Mouse (Mus musculus) neural tube, embryonic 11.5 days (tissue): ENCODE results near the gene Ston2. TPM values are rescaled to one million over a fixed set of nuclear protein-coding genes. Genes with fewer than 3 reads are reported as not detected.

ENCODE experiments used
- ATAC-seq: fragments of 200-750 bp; cut with Nextera tagmentation; 2 replicates; pipeline ENCODE4 v1.8.0; 2017; ENCODE audit warnings: moderate number of reproducible peaks, mild to moderate bottlenecking, moderate TSS enrichment, moderate library complexity; ENCODE audit not compliant: insufficient read depth, low FRiP score, low TSS enrichment
- DNase-seq: peaks from one replicate; pipeline ENCODE4 v3.0.0-alpha.2; 2015; ENCODE audit warnings: low spot score
- H3K27ac ChIP-seq: fragments of 300-500 bp; sonication (generic); 2 replicates; pipeline ENCODE4 v1.5.1; 2014; ENCODE audit warnings: low read depth, mild to moderate bottlenecking, low read length
- H3K27me3 ChIP-seq: fragments of 300-500 bp; sonication (generic); 2 replicates; pipeline ENCODE4 v1.6.1; 2014; ENCODE audit warnings: mild to moderate bottlenecking, low read length, mixed read lengths; ENCODE audit not compliant: control insufficient read depth, insufficient read depth
- H3K36me3 ChIP-seq: fragments of 300-500 bp; sonication (generic); 2 replicates; pipeline ENCODE4 v1.6.1; 2014; ENCODE audit warnings: mild to moderate bottlenecking, low read length, moderate library complexity, mixed read lengths; ENCODE audit not compliant: control insufficient read depth, insufficient read depth
- H3K4me1 ChIP-seq: fragments of 300-500 bp; sonication (generic); 2 replicates; pipeline ENCODE4 v1.6.1; 2014; ENCODE audit warnings: low read length, mixed read lengths; ENCODE audit not compliant: control insufficient read depth, insufficient read depth
- H3K4me2 ChIP-seq: fragments of 300-500 bp; sonication (generic); 2 replicates; pipeline ENCODE4 v1.6.1; 2014; ENCODE audit warnings: low read depth, mild to moderate bottlenecking, moderate library complexity
- H3K4me3 ChIP-seq: fragments of 300-500 bp; sonication (generic); 2 replicates; pipeline ENCODE4 v1.5.1; 2014; ENCODE audit warnings: low read depth, low read length
- H3K9ac ChIP-seq: fragments of 300-500 bp; sonication (generic); 2 replicates; pipeline ENCODE4 v1.6.1; 2014; ENCODE audit warnings: mild to moderate bottlenecking, low read length
- H3K9me3 ChIP-seq: fragments of 300-500 bp; sonication (generic); 2 replicates; pipeline ENCODE4 v1.6.1; 2016; ENCODE audit warnings: low read length; ENCODE audit not compliant: control insufficient read depth
- WGBS: fragments of 180-500 bp; shearing (Covaris S2); extraction: QIAGEN DNeasy Blood & Tissue Kit; methylation state at CpG from one replicate; pipeline ENCODE4 v1.1.7; 2014; 5-methylcytosine and 5-hydroxymethylcytosine counted together
- polyA plus RNA-seq: library from polyadenylated mRNA; unstranded; fragments of >200 nt; fragmentation: Nextera tagmentation; extraction: Ambion mirVana; gene quantifications from 2 replicates; pipeline ENCODE4 v1.2.1, GENCODE M21; 2014

Ston2 gene
- polyA plus RNA-seq, 1 experiment from 2014 or later, result 7.3 TPM

DNA sequence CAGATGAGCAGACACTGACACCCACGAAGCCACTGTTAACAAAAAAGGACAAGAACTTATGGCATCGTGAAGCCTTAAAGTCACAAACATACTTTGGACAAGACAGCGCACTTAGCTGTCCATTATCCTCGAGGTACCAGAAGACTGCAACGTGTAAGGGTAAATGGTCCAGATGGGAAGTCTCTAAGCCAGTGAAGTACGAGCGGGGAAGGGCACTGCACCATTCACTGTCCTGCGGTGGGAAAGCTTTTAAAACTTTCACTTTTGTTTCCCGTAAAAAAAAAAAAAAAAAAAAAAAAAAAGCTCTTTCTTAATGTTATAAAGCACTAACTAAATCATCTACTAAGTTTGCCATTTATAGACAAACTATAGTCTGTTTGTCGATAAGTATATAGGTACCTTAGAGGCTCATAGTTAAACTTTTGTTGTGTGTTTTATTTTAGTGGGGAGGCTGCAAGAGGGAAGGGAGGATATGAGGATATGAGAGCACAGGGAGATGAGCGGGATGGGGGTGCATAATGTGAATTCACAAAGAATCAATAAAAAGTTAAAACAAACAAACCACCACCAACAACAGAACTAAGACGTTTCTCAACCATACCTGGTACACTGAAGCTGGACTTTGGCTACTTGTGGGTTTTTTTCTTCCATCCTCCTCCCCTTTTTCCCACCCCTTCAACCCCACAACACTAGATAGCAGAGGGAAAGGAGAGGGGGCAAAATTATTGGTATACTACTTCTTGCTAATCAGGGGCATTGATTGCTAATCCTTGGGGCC, 127.4 kb downstream of the Ston2 start:
- no peak overlapping the region for H3K4me3 ChIP-seq
- ATAC-seq (no peak), DNase-seq (no peak)
- WGBS, result 90% methylated on average over 12 of the region's 12 CpGs
- H3K4me1 ChIP-seq, result no peaks in the 10 kb centered on the region
- H3K9ac ChIP-seq, result no peak overlapping the region
- H3K4me2 ChIP-seq, result no peak overlapping the region
- H3K27me3 ChIP-seq, result no peaks in the 10 kb centered on the region
- H3K9me3 ChIP-seq, result no peaks in the 10 kb centered on the region
- no peak overlapping the region for H3K27ac ChIP-seq
- H3K36me3 ChIP-seq, result no peaks in the 10 kb centered on the region

DNA sequence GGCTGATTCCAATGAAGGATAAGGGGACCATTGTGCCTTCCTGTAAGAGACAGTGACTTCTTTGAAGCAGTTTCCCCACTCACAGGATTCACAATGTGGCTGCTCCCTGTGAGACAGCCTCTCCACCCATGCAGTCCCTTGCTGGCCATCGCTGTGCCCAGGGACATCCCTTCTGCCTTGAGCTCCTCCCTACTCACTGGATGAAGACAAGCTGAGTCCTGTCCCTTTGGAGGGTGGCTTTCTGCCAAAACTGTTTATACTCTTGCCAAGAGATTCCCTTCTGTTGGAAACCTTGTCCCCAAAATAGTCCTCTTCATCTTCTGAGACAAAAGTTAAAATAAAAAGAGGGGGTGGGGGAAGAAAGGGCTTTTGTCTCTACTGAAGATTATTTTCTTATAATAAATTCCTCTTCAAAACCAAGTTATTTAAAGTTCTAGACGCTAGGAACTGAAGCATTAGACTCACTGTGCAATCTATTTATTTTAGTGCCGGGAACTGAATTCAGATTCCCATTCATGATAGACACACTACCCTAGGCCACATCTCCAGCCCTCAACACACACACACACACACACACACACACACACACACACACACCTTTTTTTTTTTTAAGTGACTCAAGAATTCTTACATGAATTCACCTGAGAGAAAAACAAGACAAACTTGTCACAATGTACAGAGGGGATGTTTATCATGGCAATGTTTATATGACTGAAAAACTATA, 133.6 kb downstream of the Ston2 start:
- Histone ChIP-seq H3K4me1 (no peaks in the 10 kb centered on the region), H3K27me3 (no peaks in the 10 kb centered on the region), H3K9me3 (no peaks in the 10 kb centered on the region), H3K27ac (no peak overlapping the region), H3K36me3 (no peaks in the 10 kb centered on the region), H3K4me3 (no peak overlapping the region), H3K9ac (no peak overlapping the region), H3K4me2 (no peak overlapping the region)
- ATAC-seq (no peak), DNase-seq (no peak)
- WGBS, result 79% methylated on average over 3 of the region's 3 CpGs

DNA sequence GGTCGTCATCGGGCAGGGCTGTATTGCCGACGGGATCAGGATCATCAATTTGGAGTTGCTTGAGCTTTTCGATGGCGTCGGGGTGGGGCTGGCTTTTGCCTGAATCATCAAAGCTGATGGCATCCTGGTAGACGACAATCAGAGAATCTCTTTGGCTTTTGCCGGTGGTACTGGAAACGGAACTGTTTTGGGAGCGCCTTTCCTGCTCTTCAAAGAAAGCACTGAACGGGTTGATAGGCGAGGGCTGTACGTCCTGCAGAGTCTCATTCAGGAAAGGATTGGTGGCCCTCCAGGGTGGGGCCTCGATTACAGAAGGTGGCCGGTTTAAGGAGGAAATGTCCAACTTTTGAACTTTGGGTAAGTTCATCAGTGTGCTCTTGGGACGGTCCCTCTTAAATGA, 139.8 kb downstream of the Ston2 start:
- DNase-seq (no peak), ATAC-seq (no peak)
- Histone ChIP-seq H3K27ac (no peak overlapping the region), H3K4me2 (no peak overlapping the region), H3K27me3 (no peaks in the 10 kb centered on the region), H3K9me3 (no peaks in the 10 kb centered on the region), H3K9ac (no peak overlapping the region), H3K4me3 (no peak overlapping the region), H3K4me1 (no peaks in the 10 kb centered on the region), H3K36me3 (no peaks in the 10 kb centered on the region)
- WGBS, result 94% methylated on average over 17 of the region's 17 CpGs

DNA sequence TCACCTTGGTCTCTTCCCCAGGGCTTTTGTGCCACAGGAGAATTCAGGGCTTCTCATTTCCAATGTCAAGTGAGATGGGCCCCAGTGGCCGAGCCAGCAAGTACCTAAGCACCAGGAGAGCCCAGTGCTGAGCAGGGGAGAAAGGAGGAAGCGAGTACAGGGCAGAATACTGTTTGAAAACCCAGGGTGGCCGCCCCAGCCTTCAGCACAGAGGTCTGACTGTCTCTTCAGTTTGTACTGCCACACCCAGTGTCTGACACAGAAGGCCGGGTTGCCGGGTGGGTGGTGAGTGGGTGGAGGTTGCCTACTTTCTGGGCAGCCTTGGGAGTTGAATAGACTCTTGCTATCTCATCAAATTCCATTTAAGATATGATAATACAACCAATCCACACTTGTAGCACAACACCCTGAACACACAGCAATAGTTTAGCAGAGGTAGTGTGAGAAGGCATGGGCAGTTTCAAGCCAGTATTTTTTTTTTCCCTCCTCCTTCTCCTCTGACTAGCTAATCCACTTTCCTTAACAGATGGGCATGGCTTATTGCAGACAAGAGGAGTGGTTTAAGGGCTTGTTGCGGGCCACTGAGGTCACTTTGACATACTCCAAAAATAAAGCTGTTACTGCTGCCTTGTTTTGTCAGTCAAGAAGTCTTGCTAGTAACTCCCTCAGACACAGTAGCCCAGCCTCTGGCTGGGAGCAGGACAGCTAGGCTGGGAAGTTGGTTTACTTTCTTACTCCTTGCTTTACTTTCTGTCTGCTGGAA, 142.6 kb downstream of the Ston2 start:
- ATAC-seq (no peak), DNase-seq (no peak)
- Histone ChIP-seq H3K4me1 (no peaks in the 10 kb centered on the region), H3K36me3 (no peaks in the 10 kb centered on the region), H3K4me2 (no peak overlapping the region), H3K9me3 (no peaks in the 10 kb centered on the region), H3K27ac (no peak overlapping the region), H3K9ac (no peak overlapping the region), H3K27me3 (no peaks in the 10 kb centered on the region), H3K4me3 (no peak overlapping the region)
- 84% methylated on average over 6 of the region's 6 CpGs for WGBS

DNA sequence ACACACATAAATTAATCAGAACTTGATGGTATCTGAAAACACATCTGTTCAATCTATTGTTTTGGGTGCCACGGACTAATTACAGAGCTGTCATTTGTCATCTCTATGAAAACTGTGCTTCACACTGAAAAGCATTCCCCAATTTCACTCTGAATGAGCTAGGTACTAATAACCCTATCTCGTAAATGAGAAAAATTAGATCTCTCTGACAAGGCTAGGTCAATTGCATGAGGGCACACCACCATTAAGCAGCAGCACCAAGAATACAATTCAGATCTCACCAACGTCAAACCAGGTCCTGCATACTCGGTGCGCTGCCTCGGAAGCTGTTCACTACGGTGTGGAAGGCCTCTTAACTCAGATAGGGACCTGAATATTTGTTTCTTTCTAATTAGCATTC, 145.0 kb downstream of the Ston2 start:
- 0 out of 2 replicates have a peak, but pooled peaks cover 2% of the 10 kb centered on the region for H3K36me3 ChIP-seq
- H3K27ac ChIP-seq, result no peak overlapping the region
- H3K27me3 ChIP-seq, result no peaks in the 10 kb centered on the region
- no peak overlapping the region for H3K4me2 ChIP-seq
- WGBS, result 70% methylated on average over 7 of the region's 7 CpGs
- ATAC-seq (0 out of 2 replicates have a peak, but pooled peaks have one; percentile 26), DNase-seq (no peak)
- no peaks in the 10 kb centered on the region for H3K4me1 ChIP-seq
- no peaks in the 10 kb centered on the region for H3K9me3 ChIP-seq
- no peak overlapping the region for H3K4me3 ChIP-seq
- H3K9ac ChIP-seq, result no peak overlapping the region

DNA sequence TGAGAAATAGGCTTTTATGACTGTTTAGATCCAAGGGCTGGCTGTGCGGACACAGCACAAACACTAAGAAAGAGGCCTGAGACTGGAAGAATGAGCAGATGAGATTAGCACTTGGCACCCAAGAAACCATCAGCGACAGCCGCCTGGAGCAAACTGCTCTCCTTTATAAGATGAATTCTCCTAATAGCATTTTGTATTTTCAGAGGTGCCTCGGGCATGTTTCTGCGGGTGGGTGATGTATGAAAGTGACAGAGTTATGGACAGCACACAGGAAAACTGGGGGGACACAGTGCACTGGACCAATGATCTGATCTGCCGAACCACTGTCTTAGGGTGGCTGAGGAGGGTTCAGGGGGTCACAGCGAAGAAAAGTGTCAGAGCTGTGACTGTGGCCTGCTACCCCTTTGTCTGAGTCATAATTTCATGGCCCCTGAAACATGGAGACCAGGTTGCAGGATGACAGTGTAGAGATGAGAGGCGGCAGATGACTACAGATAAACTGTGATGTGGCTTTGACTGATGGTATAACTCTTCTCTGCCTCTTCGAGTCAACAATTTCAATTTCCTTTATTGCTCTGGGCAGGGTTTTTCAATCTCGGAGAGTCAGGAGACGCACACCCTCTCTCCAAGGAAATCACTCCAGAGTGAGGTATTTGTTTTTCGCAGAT, 145.6 kb downstream of the Ston2 start:
- WGBS, result 80% methylated on average over 12 of the region's 12 CpGs
- ATAC-seq, result peak; percentile 43
- no peak overlapping the region for H3K4me2 ChIP-seq

DNA sequence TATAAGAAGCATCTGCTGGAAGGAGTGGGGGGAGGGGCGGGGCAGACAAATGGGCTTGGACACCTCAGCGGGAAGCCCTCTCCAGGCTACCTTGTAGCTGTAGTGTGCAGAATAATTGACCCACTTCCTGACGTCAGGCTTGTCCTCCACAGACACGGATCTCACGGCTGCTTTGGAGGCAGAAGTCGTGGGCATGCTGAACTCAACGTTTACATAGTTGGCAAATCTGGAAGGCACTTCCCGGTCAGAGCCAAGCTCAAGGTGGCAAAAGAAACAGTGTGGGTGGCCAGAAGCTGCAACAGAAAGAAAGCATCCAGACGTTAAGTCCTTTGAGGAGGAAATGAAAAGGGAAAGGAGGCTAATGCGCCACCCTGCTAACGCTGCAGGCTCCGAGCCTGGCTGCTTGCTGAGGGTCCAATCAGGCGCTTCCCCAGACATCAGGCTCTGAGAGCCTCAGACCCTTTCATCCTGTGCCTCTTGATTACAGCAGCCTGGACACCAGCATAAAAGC, 146.5 kb downstream of the Ston2 start:
- H3K36me3 ChIP-seq, result 0 out of 2 replicates have a peak, but pooled peaks cover 2% of the 10 kb centered on the region
- no peak overlapping the region; the same call in 1 of the 2 replicates for H3K9ac ChIP-seq
- peak overlapping the region; percentile 0; the same call in 1 of the 2 replicates for H3K4me3 ChIP-seq
- DNase-seq, result peak; percentile 60
- no peak overlapping the region; the same call in 1 of the 2 replicates for H3K27ac ChIP-seq
- WGBS, result 9% methylated on average over 13 of the region's 13 CpGs
- ATAC-seq, result peak; percentile 69
- H3K27me3 ChIP-seq, result no peaks in the 10 kb centered on the region
- H3K4me2 ChIP-seq, result peak overlapping the region; percentile 28
- no peaks in the 10 kb centered on the region for H3K9me3 ChIP-seq
- no peaks in the 10 kb centered on the region for H3K4me1 ChIP-seq

More for the DNA sequence above, 145.6 kb downstream of the Ston2 start:
- Histone ChIP-seq H3K27me3 (no peaks in the 10 kb centered on the region), H3K4me3 (no peak overlapping the region), H3K36me3 (0 out of 2 replicates have a peak, but pooled peaks cover 2% of the 10 kb centered on the region), H3K27ac (no peak overlapping the region), H3K9me3 (no peaks in the 10 kb centered on the region), H3K4me1 (no peaks in the 10 kb centered on the region), H3K9ac (no peak overlapping the region)
- DNase-seq, result peak; percentile 39

DNA sequence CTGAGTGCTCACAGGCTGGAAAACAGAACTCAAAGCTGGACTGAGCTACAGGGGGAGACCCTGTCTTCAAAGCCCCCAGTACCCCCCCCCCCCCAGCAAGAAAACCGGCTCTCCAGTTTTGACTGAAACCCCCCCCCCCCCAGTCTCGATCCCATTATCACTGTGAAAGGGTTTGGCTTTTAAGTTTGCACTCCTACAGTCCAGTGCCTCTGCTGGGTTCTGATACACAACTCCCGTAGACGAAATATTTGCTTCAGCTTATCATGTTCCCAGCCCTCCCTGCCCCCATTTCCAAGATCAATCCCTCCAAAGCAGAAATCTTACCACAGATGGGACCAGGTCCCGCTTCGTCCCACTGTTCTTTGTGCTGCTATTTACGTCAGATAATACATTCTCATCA, 147.1 kb downstream of the Ston2 start:
- H3K4me3 ChIP-seq, result no peak overlapping the region
- DNase-seq (no peak), ATAC-seq (no peak; the same call in 1 of the 2 replicates)
- 0 out of 2 replicates have a peak, but pooled peaks cover 2% of the 10 kb centered on the region for H3K36me3 ChIP-seq
- WGBS, result 65% methylated on average over 7 of the region's 7 CpGs
- no peak overlapping the region for H3K9ac ChIP-seq
- H3K27ac ChIP-seq, result no peak overlapping the region
- H3K27me3 ChIP-seq, result no peaks in the 10 kb centered on the region
- no peaks in the 10 kb centered on the region for H3K4me1 ChIP-seq
- no peaks in the 10 kb centered on the region for H3K9me3 ChIP-seq
- H3K4me2 ChIP-seq, result no peak overlapping the region; the same call in 1 of the 2 replicates
